Mouse (Mus musculus) mesoderm, embryonic 11.5 days (tissue): ENCODE measurements at regions not wholly inside any gene's neighbourhood (a gene's known extent, or its start where the extent isn't known, plus 50 kb on each side); places are given as distances from the start of the nearest gene placed in this dataset.

ENCODE experiments used
- DNase-seq: peaks from one replicate; pipeline ENCODE4 v3.0.0-alpha.2; 2012; ENCODE audit warnings: low read depth, low spot score

DNA sequence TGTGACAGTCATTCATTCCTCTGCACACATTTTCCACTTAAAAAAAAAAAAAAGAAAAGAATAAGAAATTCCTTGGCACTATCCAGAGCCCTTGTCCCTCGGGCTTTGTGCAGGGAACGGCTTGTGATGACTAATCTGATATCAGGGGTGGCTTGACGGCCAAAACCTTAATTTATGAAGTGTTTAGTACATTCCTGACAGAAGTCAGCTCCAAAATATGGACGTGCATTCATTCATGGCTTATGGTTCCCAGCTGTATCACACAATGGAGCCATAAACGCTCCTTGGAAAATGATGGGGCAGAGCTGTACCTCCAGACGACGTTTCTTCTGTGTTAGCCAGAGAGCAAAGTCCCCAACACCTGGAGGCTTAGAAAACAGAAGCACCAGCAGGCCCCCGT is 62.1 kb upstream of the Elac2 start:
- no peak for DNase-seq

DNA sequence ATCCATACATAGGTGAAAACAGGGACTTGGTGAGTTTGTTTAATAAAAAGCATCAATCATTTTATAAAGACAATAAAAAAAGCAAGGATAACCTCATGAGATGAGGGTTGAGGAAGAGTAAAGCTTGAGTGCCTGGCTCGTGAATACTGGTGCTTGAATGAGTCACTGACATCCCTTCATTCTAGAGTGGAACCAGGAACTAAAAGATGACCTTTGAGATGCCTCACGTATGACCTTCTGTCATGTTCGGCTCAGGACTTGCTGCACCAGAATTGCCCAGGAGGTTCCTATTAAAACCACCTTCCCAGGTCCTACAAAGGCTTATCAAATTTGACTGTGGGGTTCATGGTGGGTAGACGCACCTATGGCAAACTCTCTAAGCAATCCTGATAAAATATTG is 61.5 kb upstream of the Elac2 start:
- DNase-seq, result no peak

DNA sequence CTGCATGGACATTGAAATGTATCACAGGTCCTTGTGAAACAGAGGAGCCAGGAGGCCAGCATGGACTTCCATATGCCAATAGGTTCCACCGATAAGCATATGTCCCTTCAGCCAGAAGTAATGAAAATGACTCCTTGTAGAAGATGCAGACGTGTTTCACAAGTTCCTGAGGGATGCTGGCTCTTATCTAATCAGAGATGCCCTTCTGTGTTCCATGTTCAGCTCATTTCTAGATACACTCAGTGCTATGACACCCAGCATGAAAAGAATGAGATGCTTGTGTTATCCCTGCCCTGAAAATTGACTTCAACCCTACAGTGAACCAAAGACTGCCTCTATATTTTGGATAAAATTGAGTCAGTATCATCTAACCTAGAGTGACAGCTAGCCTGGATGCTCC is 53.8 kb upstream of the Elac2 start:
- DNase-seq, result no peak

DNA sequence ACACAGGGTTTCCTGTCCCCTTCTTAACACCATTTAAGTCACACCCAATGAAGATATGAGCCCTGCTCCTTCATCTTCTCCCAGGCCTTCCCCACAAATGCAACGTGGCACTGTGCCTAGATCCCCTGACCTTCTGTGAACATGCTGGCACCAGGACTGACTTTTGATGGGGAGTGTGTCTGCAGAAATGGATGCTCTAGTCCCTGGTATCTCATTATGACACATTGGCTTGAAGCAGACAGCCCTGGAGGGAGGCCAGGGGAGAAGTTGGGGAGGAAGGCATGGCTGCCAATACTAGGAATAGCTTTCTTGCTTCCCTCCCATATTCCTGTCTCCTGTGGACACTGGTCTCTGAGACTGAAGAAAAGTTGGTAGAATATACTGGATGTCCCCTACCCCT is 52.9 kb upstream of the Elac2 start:
- no peak for DNase-seq
